Mouse (Mus musculus) hindbrain, embryonic 16.5 days (tissue): Measurements from ENCODE around the gene Spn. TPM values are rescaled to one million over a fixed set of nuclear protein-coding genes. Genes with fewer than 3 reads are reported as not detected.
"Not testable (repeated sequence)": the region's sequence is repeated elsewhere in the genome, so short reads cannot be mapped to it uniquely, and the experiment has no call there.

Source experiments
- ATAC-seq: fragments of 200-750 bp; cut with Nextera tagmentation; 2 replicates; pipeline ENCODE4 v1.8.0; 2017; ENCODE audit warnings: moderate TSS enrichment, moderate library complexity
- H3K27ac ChIP-seq: fragments of 300-500 bp; sonication (generic); 2 replicates; pipeline ENCODE4 v1.5.1; 2014; ENCODE audit warnings: low read depth, mild to moderate bottlenecking, control low read depth, low read length, moderate library complexity
- H3K27me3 ChIP-seq: fragments of 300-500 bp; sonication (generic); replicated peaks from 2 replicates; pipeline ENCODE4 v1.6.1; 2014; ENCODE audit warnings: low read length; ENCODE audit not compliant: control insufficient read depth, insufficient read depth
- H3K36me3 ChIP-seq: fragments of 300-500 bp; sonication (generic); 2 replicates; pipeline ENCODE4 v1.6.1; 2014; ENCODE audit warnings: mild to moderate bottlenecking, low read length, moderate library complexity, mixed read lengths; ENCODE audit not compliant: control insufficient read depth, insufficient read depth
- H3K4me1 ChIP-seq: fragments of 300-500 bp; sonication (generic); 2 replicates; pipeline ENCODE4 v1.6.1; 2014; ENCODE audit warnings: low read depth, low read length; ENCODE audit not compliant: control insufficient read depth, insufficient read depth
- H3K4me2 ChIP-seq: fragments of 300-500 bp; sonication (generic); 2 replicates; pipeline ENCODE4 v1.6.1; 2014; ENCODE audit warnings: mild to moderate bottlenecking, low read length, control low read depth, moderate library complexity
- H3K4me3 ChIP-seq: fragments of 300-500 bp; sonication (generic); 2 replicates; pipeline ENCODE4 v1.5.1; 2014; ENCODE audit warnings: mild to moderate bottlenecking, low read length, control low read depth, moderate library complexity
- H3K9ac ChIP-seq: fragments of 300-500 bp; sonication (generic); 2 replicates; pipeline ENCODE4 v1.6.1; 2014; ENCODE audit warnings: low read depth, mild to moderate bottlenecking, control low read depth, low read length, moderate library complexity
- H3K9me3 ChIP-seq: fragments of 300-500 bp; sonication (generic); 2 replicates; pipeline ENCODE4 v1.6.1; 2014; ENCODE audit warnings: mild to moderate bottlenecking, low read length, moderate library complexity; ENCODE audit not compliant: control insufficient read depth
- WGBS: fragments of 180-500 bp; shearing (Covaris S2); extraction: QIAGEN DNeasy Blood & Tissue Kit; methylation state at CpG from one replicate; pipeline ENCODE4 v1.1.7; 2014; 5-methylcytosine and 5-hydroxymethylcytosine counted together
- polyA plus RNA-seq: library from polyadenylated mRNA; unstranded; fragments of >200 nt; fragmentation: Nextera tagmentation; extraction: Ambion mirVana; gene quantifications from 2 replicates; pipeline ENCODE4 v1.2.1, GENCODE M21; 2015

Gene Spn
- polyA plus RNA-seq, 1 experiment from 2014 or later, result not detected

- H3K9ac ChIP-seq, result no peak overlapping the region
- H3K4me3 ChIP-seq, result no peak overlapping the region
- H3K27ac ChIP-seq, result no peak overlapping the region
- no peak for ATAC-seq
- WGBS, result 88% methylated on average over 20 of the region's 20 CpGs
- no peak overlapping the region for H3K4me2 ChIP-seq
- no peaks in the 10 kb centered on the region for H3K36me3 ChIP-seq
- H3K4me1 ChIP-seq, result peaks cover 5% of the 10 kb centered on the region
- H3K9me3 ChIP-seq, result no peaks in the 10 kb centered on the region
- H3K27me3 ChIP-seq, result no peaks in the 10 kb centered on the region
Measured at GRCm38 (mm10) chr7:127090154-127091113, 47.2 kb downstream of the Spn start.

- WGBS, result 21% methylated on average over 27 of the region's 27 CpGs
- H3K4me2 ChIP-seq, result peak overlapping the region; percentile 55
- no peaks in the 10 kb centered on the region for H3K36me3 ChIP-seq
- peak overlapping the region; percentile 20; the same call in 1 of the 2 replicates for H3K4me3 ChIP-seq
- no peak for ATAC-seq
- H3K27ac ChIP-seq, result no peak overlapping the region
- peaks cover 5% of the 10 kb centered on the region for H3K4me1 ChIP-seq
- H3K9ac ChIP-seq, result peak overlapping the region; percentile 36; the same call in 1 of the 2 replicates
- H3K9me3 ChIP-seq, result no peaks in the 10 kb centered on the region
- H3K27me3 ChIP-seq, result no peaks in the 10 kb centered on the region
Measured at GRCm38 (mm10) chr7:127088901-127089845, 48.5 kb downstream of the Spn start.

- no peak for ATAC-seq
Measured at GRCm38 (mm10) chr7:127088083-127088482, 49.5 kb downstream of the Spn start.

GRCm38 (mm10) chr7:127087278-127088010, 50.2 kb downstream of the Spn start, which contains the start of gene Zg16:
Gene Zg16, minus strand, starts transcription at chr7:127087328.
- not testable (repeated sequence) for H3K9ac ChIP-seq, H3K27ac ChIP-seq, H3K27me3 ChIP-seq, H3K36me3 ChIP-seq, H3K4me1 ChIP-seq, ATAC-seq, H3K9me3 ChIP-seq, H3K4me3 ChIP-seq, H3K4me2 ChIP-seq
- 90% methylated on average over 6 of the region's 6 CpGs for WGBS

More at GRCm38 (mm10) chr7:127088083-127088482, 49.5 kb downstream of the Spn start:
- Histone ChIP-seq H3K4me3 (no peak overlapping the region), H3K36me3 (no peaks in the 10 kb centered on the region), H3K4me2 (no peak overlapping the region), H3K27ac (no peak overlapping the region), H3K9ac (no peak overlapping the region), H3K9me3 (no peaks in the 10 kb centered on the region), H3K4me1 (peaks cover 5% of the 10 kb centered on the region), H3K27me3 (no peaks in the 10 kb centered on the region)
- 89% methylated on average over 3 of the region's 3 CpGs for WGBS

GRCm38 (mm10) chr7:127085751-127086150, 51.9 kb downstream of the Spn start:
- not testable (repeated sequence) for H3K27ac ChIP-seq, ATAC-seq, H3K9me3 ChIP-seq, H3K4me1 ChIP-seq, H3K4me3 ChIP-seq, H3K27me3 ChIP-seq, H3K36me3 ChIP-seq, H3K9ac ChIP-seq, H3K4me2 ChIP-seq
- WGBS, result 78% methylated on average over 6 of the region's 6 CpGs

- Histone ChIP-seq H3K4me2 (no peak overlapping the region), H3K4me3 (no peak overlapping the region), H3K9ac (no peak overlapping the region), H3K36me3 (no peaks in the 10 kb centered on the region), H3K27ac (no peak overlapping the region), H3K4me1 (peaks cover 5% of the 10 kb centered on the region), H3K9me3 (no peaks in the 10 kb centered on the region), H3K27me3 (no peaks in the 10 kb centered on the region)
- WGBS, result 90% methylated on average over 2 of the region's 2 CpGs
- ATAC-seq, result no peak
Measured at GRCm38 (mm10) chr7:127084794-127085193, 52.8 kb downstream of the Spn start.

- Histone ChIP-seq H3K9ac (no peak overlapping the region), H3K9me3 (no peaks in the 10 kb centered on the region), H3K4me3 (no peak overlapping the region), H3K27me3 (no peaks in the 10 kb centered on the region), H3K27ac (no peak overlapping the region), H3K4me2 (no peak overlapping the region), H3K4me1 (no peaks in the 10 kb centered on the region), H3K36me3 (no peaks in the 10 kb centered on the region)
- ATAC-seq, result no peak
- 85% methylated on average over 4 of the region's 4 CpGs for WGBS
Measured at GRCm38 (mm10) chr7:127083689-127084088, 53.9 kb downstream of the Spn start.

- H3K36me3 ChIP-seq, result no peaks in the 10 kb centered on the region
- no peaks in the 10 kb centered on the region for H3K27me3 ChIP-seq
- H3K4me1 ChIP-seq, result no peaks in the 10 kb centered on the region
- no peaks in the 10 kb centered on the region for H3K9me3 ChIP-seq
- no peak for ATAC-seq
- H3K27ac ChIP-seq, result no peak overlapping the region
- H3K9ac ChIP-seq, result no peak overlapping the region
- WGBS, result 70% methylated on average over 2 of the region's 2 CpGs
- H3K4me3 ChIP-seq, result no peak overlapping the region
- no peak overlapping the region for H3K4me2 ChIP-seq
Measured at GRCm38 (mm10) chr7:127082995-127083394, 54.6 kb downstream of the Spn start.
